Mouse (Mus musculus): ENCODE measurements around the gene Inmt. TPM values are rescaled to one million over a fixed set of nuclear protein-coding genes. Genes with fewer than 3 reads are reported as not detected.

Inmt gene
- polyA plus RNA-seq, 1 experiment: 3.5 TPM

- no peaks in the 10 kb centered on the region for H3K4me1 ChIP-seq (ENCODE audit: control insufficient read depth, insufficient read depth, low read length)
- H3K27ac ChIP-seq (ENCODE audit: insufficient read depth, low read length): no peak overlapping the region
- TF ChIP-seq POLR2A (IDR thresholded peaks at IDR 0.05; ENCODE audit: extremely low read depth, insufficient read depth, low read length) (no peak), CTCF (IDR thresholded peaks at IDR 0.05; ENCODE audit: extremely low read depth, insufficient read depth, low read length) (no peak)
- H3K4me3 ChIP-seq (ENCODE audit: insufficient read depth, low read length): no peak overlapping the region
Observed at GRCm38 (mm10) chr6:55138343-55138742, 36.5 kb downstream of the Inmt start.

- TF ChIP-seq POLR2A (IDR thresholded peaks at IDR 0.05; ENCODE audit: extremely low read depth, insufficient read depth, low read length) (no peak), CTCF (IDR thresholded peaks at IDR 0.05; ENCODE audit: extremely low read depth, insufficient read depth, low read length) (no peak)
- no peaks in the 10 kb centered on the region for H3K4me1 ChIP-seq (ENCODE audit: control insufficient read depth, insufficient read depth, low read length)
- no peak overlapping the region for H3K4me3 ChIP-seq (ENCODE audit: insufficient read depth, low read length)
- H3K27ac ChIP-seq (ENCODE audit: insufficient read depth, low read length): no peak overlapping the region
Observed at GRCm38 (mm10) chr6:55133425-55133824, 41.4 kb downstream of the Inmt start.

GRCm38 (mm10) chr6:55132794-55133193 is 42.0 kb downstream of the Inmt start, which contains the start of gene Crhr2:
Crhr2 (minus strand) TSS chr6:55133016.
- Histone ChIP-seq H3K4me3 (ENCODE audit: insufficient read depth, low read length) (no peak within 1 kb of the TSS), H3K27ac (ENCODE audit: insufficient read depth, low read length) (no peak within 1 kb of the TSS), H3K4me1 (ENCODE audit: control insufficient read depth, insufficient read depth, low read length) (no peaks in the 10 kb centered on the region)
- no peak for TF ChIP-seq CTCF (IDR thresholded peaks at IDR 0.05; ENCODE audit: extremely low read depth, insufficient read depth, low read length)
- TF ChIP-seq POLR2A (IDR thresholded peaks at IDR 0.05; ENCODE audit: extremely low read depth, insufficient read depth, low read length): no peak

- Histone ChIP-seq H3K4me1 (ENCODE audit: control insufficient read depth, insufficient read depth, low read length) (no peaks in the 10 kb centered on the region), H3K4me3 (ENCODE audit: insufficient read depth, low read length) (no peak overlapping the region), H3K27ac (ENCODE audit: insufficient read depth, low read length) (no peak overlapping the region)
- no peak for TF ChIP-seq CTCF (IDR thresholded peaks at IDR 0.05; ENCODE audit: extremely low read depth, insufficient read depth, low read length)
- no peak for TF ChIP-seq POLR2A (IDR thresholded peaks at IDR 0.05; ENCODE audit: extremely low read depth, insufficient read depth, low read length)
Observed at GRCm38 (mm10) chr6:55131301-55131700, 43.5 kb downstream of the Inmt start.

- Histone ChIP-seq H3K27ac (ENCODE audit: insufficient read depth, low read length) (no peak overlapping the region), H3K4me1 (ENCODE audit: control insufficient read depth, insufficient read depth, low read length) (no peaks in the 10 kb centered on the region), H3K4me3 (ENCODE audit: insufficient read depth, low read length) (no peak overlapping the region)
- TF ChIP-seq POLR2A (IDR thresholded peaks at IDR 0.05; ENCODE audit: extremely low read depth, insufficient read depth, low read length) (no peak), CTCF (IDR thresholded peaks at IDR 0.05; ENCODE audit: extremely low read depth, insufficient read depth, low read length) (no peak)
Observed at GRCm38 (mm10) chr6:55130631-55131030, 44.2 kb downstream of the Inmt start.

GRCm38 (mm10) chr6:55128391-55128790 is 46.5 kb downstream of the Inmt start:
- no peak overlapping the region for H3K27ac ChIP-seq (ENCODE audit: insufficient read depth, low read length)
- H3K4me1 ChIP-seq (ENCODE audit: control insufficient read depth, insufficient read depth, low read length): no peaks in the 10 kb centered on the region
- no peak overlapping the region for H3K4me3 ChIP-seq (ENCODE audit: insufficient read depth, low read length)
- TF ChIP-seq CTCF (IDR thresholded peaks at IDR 0.05; ENCODE audit: extremely low read depth, insufficient read depth, low read length) (no peak), POLR2A (IDR thresholded peaks at IDR 0.05; ENCODE audit: extremely low read depth, insufficient read depth, low read length) (no peak)

GRCm38 (mm10) chr6:55126576-55126975 is 48.3 kb downstream of the Inmt start:
- Histone ChIP-seq H3K27ac (ENCODE audit: insufficient read depth, low read length) (no peak overlapping the region), H3K4me1 (ENCODE audit: control insufficient read depth, insufficient read depth, low read length) (no peaks in the 10 kb centered on the region), H3K4me3 (ENCODE audit: insufficient read depth, low read length) (no peak overlapping the region)
- TF ChIP-seq CTCF (IDR thresholded peaks at IDR 0.05; ENCODE audit: extremely low read depth, insufficient read depth, low read length) (no peak), POLR2A (IDR thresholded peaks at IDR 0.05; ENCODE audit: extremely low read depth, insufficient read depth, low read length) (no peak)

- Histone ChIP-seq H3K4me1 (ENCODE audit: control insufficient read depth, insufficient read depth, low read length) (no peaks in the 10 kb centered on the region), H3K4me3 (ENCODE audit: insufficient read depth, low read length) (no peak overlapping the region), H3K27ac (ENCODE audit: insufficient read depth, low read length) (no peak overlapping the region)
- TF ChIP-seq CTCF (IDR thresholded peaks at IDR 0.05; ENCODE audit: extremely low read depth, insufficient read depth, low read length) (no peak), POLR2A (IDR thresholded peaks at IDR 0.05; ENCODE audit: extremely low read depth, insufficient read depth, low read length) (no peak)
Observed at GRCm38 (mm10) chr6:55123056-55123455, 51.8 kb downstream of the Inmt start.

Other genes with a start within 250 kb of the Inmt start
- gene Nod1, start 202.4 kb downstream of the Inmt start, polyA plus RNA-seq (2012; rRNA removed): 6.0 and 6.4 TPM in 2 replicates
- gene Ggct, start 182.1 kb downstream of the Inmt start, polyA plus RNA-seq (2012; rRNA removed): 16.6 and 19.8 TPM in 2 replicates
- 96.8 and 99.2 TPM in 2 replicates for gene Gars, start 137.0 kb downstream of the Inmt start, polyA plus RNA-seq (2012; rRNA removed)
- gene Crhr2, start 42.0 kb downstream of the Inmt start, polyA plus RNA-seq (2012; rRNA removed): 2.0 and 2.3 TPM in 2 replicates
- gene Mindy4, start 28.3 kb upstream of the Inmt start, polyA plus RNA-seq (2012; rRNA removed): 7.2 and 9.9 TPM in 2 replicates
- gene Aqp1, start 161.4 kb upstream of the Inmt start, polyA plus RNA-seq (2012; rRNA removed): 0.64 and 0.98 TPM in 2 replicates
- 0.06 TPM in 1 of 2 replicates, not detected in the other for gene Ghrhr, start 201.3 kb upstream of the Inmt start, polyA plus RNA-seq (2012; rRNA removed)

All from cortical plate, adult 2 months (tissue).